Mouse (Mus musculus): Measurements from ENCODE around the gene Ctse. TPM values are rescaled to one million over a fixed set of nuclear protein-coding genes. Genes with fewer than 3 reads are reported as not detected.

Gene Ctse
- polyA plus RNA-seq, 2 experiments, result 0.11 TPM; not detected in 1

DNA sequence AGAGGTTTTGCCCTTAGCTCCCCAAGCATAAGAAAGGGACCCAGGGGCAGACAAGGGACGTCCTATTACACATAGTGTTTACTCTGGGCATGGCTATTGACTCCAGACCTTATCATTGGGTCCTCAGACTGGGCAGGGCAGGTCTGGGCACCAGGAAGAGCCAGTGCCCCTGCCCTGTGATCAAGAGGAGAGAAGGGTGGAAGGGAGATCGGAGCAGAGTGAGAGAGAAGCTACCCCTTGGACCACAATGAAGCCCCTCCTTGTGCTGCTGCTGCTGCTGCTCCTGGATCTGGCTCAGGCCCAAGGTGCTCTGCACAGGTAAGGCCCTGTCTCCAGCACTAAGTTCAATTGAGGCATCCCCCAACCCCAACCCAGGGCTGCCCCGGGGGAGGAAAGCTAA lies 23.6 kb downstream of the Ctse start:
- TF ChIP-seq POLR2A (IDR thresholded peaks at IDR 0.05; ENCODE audit: borderline replicate concordance, extremely low read depth, insufficient read depth, insufficient read length), result no peak
- WGBS, result 94% methylated on average over 3 of the region's 3 CpGs
- Histone ChIP-seq H3K4me1 (ENCODE audit: control insufficient read depth, insufficient read depth, low read length) (no peaks in the 10 kb centered on the region), H3K4me2 (replicated peaks; ENCODE audit: low read depth, low read length, severe bottlenecking) (no peak overlapping the region), H3K27ac (replicated peaks; ENCODE audit: low read depth, low read length) (no peak overlapping the region), H3K9ac (ENCODE audit: low read depth, low read length, severe bottlenecking) (no peak overlapping the region), H3K9me3 (ENCODE audit: control insufficient read depth, low read length) (no peaks in the 10 kb centered on the region), H3K36me3 (ENCODE audit: control insufficient read depth, insufficient read depth, low read length) (no peaks in the 10 kb centered on the region), H3K4me3 (replicated peaks; ENCODE audit: low read length) (no peak overlapping the region), H3K27me3 (ENCODE audit: control insufficient read depth, insufficient read depth, low read length) (no peaks in the 10 kb centered on the region)
- ATAC-seq (ENCODE audit: low FRiP score, low read depth) (no peak), DNase-seq (ENCODE audit: low spot score) (no peak)

DNA sequence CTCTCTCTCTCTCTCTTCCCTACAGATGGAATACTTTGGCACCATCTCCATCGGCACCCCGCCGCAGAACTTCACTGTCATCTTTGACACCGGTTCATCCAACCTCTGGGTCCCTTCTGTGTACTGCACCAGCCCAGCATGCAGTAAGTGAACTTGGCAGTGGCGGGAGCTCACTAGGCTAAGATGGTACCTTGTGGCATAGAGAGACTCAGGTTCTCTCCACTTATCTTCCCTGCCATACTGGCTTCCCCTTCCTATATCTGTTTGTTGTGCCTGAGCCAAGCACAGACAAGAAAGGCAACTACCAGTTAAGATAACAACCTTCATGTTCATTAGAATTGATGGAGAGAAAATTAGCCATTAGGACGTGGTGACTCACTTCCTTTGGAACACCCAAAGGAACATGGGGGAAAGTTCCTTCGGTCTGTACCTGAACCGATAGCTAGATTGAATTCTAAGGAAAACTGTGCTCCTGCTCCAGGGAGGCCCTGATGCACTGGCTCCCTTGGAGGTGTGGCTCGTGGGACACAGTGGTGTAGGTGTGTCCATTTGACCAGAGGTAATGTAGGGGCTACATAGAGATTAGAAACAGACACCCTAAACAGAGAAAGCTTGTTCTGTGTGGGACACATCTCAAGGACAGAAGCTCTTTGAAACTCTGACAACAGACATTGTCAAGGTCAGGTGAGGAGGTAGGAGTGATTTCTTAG lies 25.3 kb downstream of the Ctse start:
- no peak overlapping the region for H3K9ac ChIP-seq (ENCODE audit: low read depth, low read length, severe bottlenecking)
- no peak overlapping the region for H3K4me2 ChIP-seq (replicated peaks; ENCODE audit: low read depth, low read length, severe bottlenecking)
- no peaks in the 10 kb centered on the region for H3K9me3 ChIP-seq (ENCODE audit: control insufficient read depth, low read length)
- no peak overlapping the region for H3K27ac ChIP-seq (replicated peaks; ENCODE audit: low read depth, low read length)
- H3K27me3 ChIP-seq (ENCODE audit: control insufficient read depth, insufficient read depth, low read length), result no peaks in the 10 kb centered on the region
- H3K4me1 ChIP-seq (ENCODE audit: control insufficient read depth, insufficient read depth, low read length), result no peaks in the 10 kb centered on the region
- DNase-seq (ENCODE audit: low spot score), result no peak
- no peak overlapping the region for H3K4me3 ChIP-seq (replicated peaks; ENCODE audit: low read length)
- no peaks in the 10 kb centered on the region for H3K36me3 ChIP-seq (ENCODE audit: control insufficient read depth, insufficient read depth, low read length)
- ATAC-seq (ENCODE audit: low FRiP score, low read depth), result no peak
- TF ChIP-seq POLR2A (IDR thresholded peaks at IDR 0.05; ENCODE audit: borderline replicate concordance, extremely low read depth, insufficient read depth, insufficient read length), result no peak
- 83% methylated on average over 9 of the region's 9 CpGs for WGBS

GRCm38 (mm10) chr1:131664136-131664535 lies 26.0 kb downstream of the Ctse start:
- Histone ChIP-seq H3K4me1 (ENCODE audit: control insufficient read depth, insufficient read depth, low read length) (no peaks in the 10 kb centered on the region), H3K4me2 (replicated peaks; ENCODE audit: low read depth, low read length, severe bottlenecking) (no peak overlapping the region), H3K36me3 (ENCODE audit: control insufficient read depth, insufficient read depth, low read length) (no peaks in the 10 kb centered on the region), H3K27ac (replicated peaks; ENCODE audit: low read depth, low read length) (no peak overlapping the region), H3K9me3 (ENCODE audit: control insufficient read depth, low read length) (no peaks in the 10 kb centered on the region), H3K27me3 (ENCODE audit: control insufficient read depth, insufficient read depth, low read length) (no peaks in the 10 kb centered on the region), H3K9ac (ENCODE audit: low read depth, low read length, severe bottlenecking) (no peak overlapping the region), H3K4me3 (replicated peaks; ENCODE audit: low read length) (no peak overlapping the region)
- no peak for TF ChIP-seq POLR2A (IDR thresholded peaks at IDR 0.05; ENCODE audit: borderline replicate concordance, extremely low read depth, insufficient read depth, insufficient read length)
- WGBS, result 86% methylated on average over 5 of the region's 5 CpGs
- no peak for DNase-seq (ENCODE audit: low spot score)
- no peak for ATAC-seq (ENCODE audit: low FRiP score, low read depth)

- ATAC-seq (ENCODE audit: low FRiP score, low read depth) (no peak), DNase-seq (ENCODE audit: low spot score) (no peak)
- Histone ChIP-seq H3K9me3 (ENCODE audit: control insufficient read depth, low read length) (no peaks in the 10 kb centered on the region), H3K27me3 (ENCODE audit: control insufficient read depth, insufficient read depth, low read length) (no peaks in the 10 kb centered on the region), H3K36me3 (ENCODE audit: control insufficient read depth, insufficient read depth, low read length) (no peaks in the 10 kb centered on the region), H3K27ac (replicated peaks; ENCODE audit: low read depth, low read length) (no peak overlapping the region), H3K4me2 (replicated peaks; ENCODE audit: low read depth, low read length, severe bottlenecking) (no peak overlapping the region), H3K4me1 (ENCODE audit: control insufficient read depth, insufficient read depth, low read length) (no peaks in the 10 kb centered on the region), H3K4me3 (replicated peaks; ENCODE audit: low read length) (no peak overlapping the region), H3K9ac (ENCODE audit: low read depth, low read length, severe bottlenecking) (no peak overlapping the region)
- 78% methylated on average over 1 of the region's 1 CpGs for WGBS
- no peak for TF ChIP-seq POLR2A (IDR thresholded peaks at IDR 0.05; ENCODE audit: borderline replicate concordance, extremely low read depth, insufficient read depth, insufficient read length)
Measured at GRCm38 (mm10) chr1:131665886-131666285, 27.8 kb downstream of the Ctse start.

DNA sequence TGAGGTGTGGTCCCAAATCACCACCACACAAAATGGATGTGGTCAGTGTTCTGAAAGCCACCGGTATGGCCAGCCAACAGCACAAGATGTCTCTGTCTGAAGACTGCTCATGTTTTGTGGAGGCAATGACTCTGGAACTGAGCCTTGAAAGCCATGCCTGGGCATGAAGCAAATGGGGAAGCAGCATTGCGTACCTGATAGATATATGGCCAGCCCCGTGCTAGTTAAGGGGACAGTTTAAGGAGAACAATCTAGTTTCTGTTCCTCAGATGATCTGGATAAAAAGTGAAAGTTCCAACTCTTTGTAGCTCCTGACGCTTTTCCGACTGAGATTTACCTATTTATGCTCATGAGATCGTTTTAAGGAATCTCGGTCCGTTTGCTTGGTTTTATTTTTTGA lies 33.0 kb downstream of the Ctse start:
- H3K4me3 ChIP-seq (replicated peaks; ENCODE audit: low read length), result no peak overlapping the region
- no peaks in the 10 kb centered on the region for H3K4me1 ChIP-seq (ENCODE audit: control insufficient read depth, insufficient read depth, low read length)
- H3K9ac ChIP-seq (ENCODE audit: low read depth, low read length, severe bottlenecking), result no peak overlapping the region
- H3K9me3 ChIP-seq (ENCODE audit: control insufficient read depth, low read length), result no peaks in the 10 kb centered on the region
- DNase-seq (ENCODE audit: low spot score) (no peak), ATAC-seq (ENCODE audit: low FRiP score, low read depth) (no peak)
- no peaks in the 10 kb centered on the region for H3K36me3 ChIP-seq (ENCODE audit: control insufficient read depth, insufficient read depth, low read length)
- H3K27ac ChIP-seq (replicated peaks; ENCODE audit: low read depth, low read length), result no peak overlapping the region
- no peak overlapping the region for H3K4me2 ChIP-seq (replicated peaks; ENCODE audit: low read depth, low read length, severe bottlenecking)
- no peak for TF ChIP-seq POLR2A (IDR thresholded peaks at IDR 0.05; ENCODE audit: borderline replicate concordance, extremely low read depth, insufficient read depth, insufficient read length)
- WGBS, result 84% methylated on average over 8 of the region's 8 CpGs
- no peaks in the 10 kb centered on the region for H3K27me3 ChIP-seq (ENCODE audit: control insufficient read depth, insufficient read depth, low read length)
